In genomic region chr15:31225643-31226325, GRCm38 (mm10) we compare ENCODE assay signal across 8 mouse cellular contexts. TPM values are rescaled to one million over a fixed set of nuclear protein-coding genes. Genes with fewer than 3 reads are reported as not detected.
DNase-seq lines count a peak whose midpoint lies in the region; ATAC-seq and TF ChIP-seq lines count a peak whose summit lies in the region.

No protein-coding gene starts in this region.

- peak overlapping the region; percentile 93 for H3K4me2 ChIP-seq in kidney, postnatal 0 days (ENCODE audit: low read length)
- peak overlapping the region; percentile 69 for H3K4me2 ChIP-seq in hindbrain, embryonic 15.5 days
- H3K4me2 ChIP-seq in midbrain, embryonic 16.5 days (ENCODE audit: low read length), result peak overlapping the region; percentile 74

- no peak for DNase-seq in kidney, postnatal 0 days (ENCODE audit: low spot score)
- no peak for DNase-seq in kidney, postnatal 25 days
- no peak for DNase-seq in MEL (ENCODE audit: low read depth, low spot score)
- no peak for DNase-seq in urinary bladder, postnatal 4 days (ENCODE audit: low spot score in 2 of 2)
- no peak for DNase-seq in cerebellum, adult 11-12 months
- no peak for DNase-seq in right cerebral cortex, postnatal 14 days

- TF ChIP-seq CTCF in kidney, postnatal 0 days (IDR thresholded peaks at IDR 0.05; ENCODE audit: low read depth), result no peak
- TF ChIP-seq CTCF in MEL (IDR thresholded peaks at IDR 0.05 in 2 of 3, conservative IDR thresholded peaks at IDR 0.05 in 1 of 3; ENCODE audit: control insufficient read depth in 1 of 3, insufficient read depth in 1 of 3, low read depth in 2 of 3, low read length in 3 of 3, poor library complexity in 1 of 3, severe bottlenecking in 1 of 3), result no peak

- H3K27ac ChIP-seq in kidney, postnatal 0 days, result peak overlapping the region; percentile 93; the same call in 1 of the 2 replicates
- peak overlapping the region; percentile 56; the same call in 1 of the 2 replicates for H3K27ac ChIP-seq in MEL (ENCODE audit: control insufficient read depth, low read depth, low read length)
- H3K27ac ChIP-seq in hindbrain, embryonic 15.5 days (replicated peaks), result peak overlapping the region; percentile 84; the same call in 1 of the 2 replicates
- no peak overlapping the region for H3K27ac ChIP-seq in midbrain, embryonic 16.5 days (ENCODE audit: low read length)

- TF ChIP-seq EP300 in MEL (IDR thresholded peaks at IDR 0.05; ENCODE audit: low read depth in 1 of 2, low read length in 2 of 2), result no peak

- TF ChIP-seq POLR2A in MEL (IDR thresholded peaks at IDR 0.05; ENCODE audit: control insufficient read depth in 1 of 2, insufficient read depth in 1 of 2, low read depth in 1 of 2, low read length in 2 of 2, poor library complexity in 1 of 2), result no peak

- H3K27me3 ChIP-seq in kidney, postnatal 0 days (ENCODE audit: insufficient read depth, low read length), result no peaks in the 10 kb centered on the region
- H3K27me3 ChIP-seq in MEL (ENCODE audit: control insufficient read depth in 1 of 2, insufficient read depth in 2 of 2, low read length in 2 of 2), result no peaks in the 10 kb centered on the region
- no peaks in the 10 kb centered on the region for H3K27me3 ChIP-seq in hindbrain, embryonic 15.5 days
- no peaks in the 10 kb centered on the region for H3K27me3 ChIP-seq in midbrain, embryonic 16.5 days (ENCODE audit: control insufficient read depth, insufficient read depth, low read depth, low read length)

- H3K4me3 ChIP-seq in kidney, postnatal 0 days (replicated peaks; ENCODE audit: low read depth, low read length), result peak overlapping the region; percentile 97; the same call in 1 of the 2 replicates
- H3K4me3 ChIP-seq in MEL (ENCODE audit: control insufficient read depth in 1 of 2, insufficient read depth in 1 of 2, low read depth in 2 of 2, low read length in 2 of 2), result peak overlapping the region in 1 of 2 experiments; percentile 87; a peak in 1 of 4 replicates
- H3K4me3 ChIP-seq in hindbrain, embryonic 15.5 days, result peak overlapping the region; percentile 68
- no peak overlapping the region for H3K4me3 ChIP-seq in midbrain, embryonic 16.5 days (ENCODE audit: low read depth, low read length)

- WGBS in kidney, postnatal 0 days, result 69% methylated on average over 4 of the region's 4 CpGs
- 81% methylated on average over 4 of the region's 4 CpGs for WGBS in hindbrain, embryonic 15.5 days
- 84% methylated on average over 4 of the region's 4 CpGs for WGBS in midbrain, embryonic 16.5 days

- no peaks in the 10 kb centered on the region for H3K36me3 ChIP-seq in kidney, postnatal 0 days (ENCODE audit: insufficient read depth, low read length)
- H3K36me3 ChIP-seq in MEL (ENCODE audit: control insufficient read depth in 1 of 2, insufficient read depth in 2 of 2, low read length in 2 of 2), result peaks cover 0 to 11% of the 10 kb centered on the region in 2 experiments; a peak in 2 of 4 replicates
- no peaks in the 10 kb centered on the region for H3K36me3 ChIP-seq in hindbrain, embryonic 15.5 days
- no peaks in the 10 kb centered on the region for H3K36me3 ChIP-seq in midbrain, embryonic 16.5 days (ENCODE audit: control insufficient read depth, insufficient read depth, low read length)

- 0 out of 2 replicates have a peak, but pooled peaks cover 3% of the 10 kb centered on the region for H3K4me1 ChIP-seq in kidney, postnatal 0 days (replicated peaks; ENCODE audit: insufficient read depth, low read length)
- peaks cover 0 to 15% of the 10 kb centered on the region in 2 experiments; a peak in 2 of 4 replicates for H3K4me1 ChIP-seq in MEL (ENCODE audit: control insufficient read depth in 1 of 2, insufficient read depth in 2 of 2, low read length in 2 of 2)
- peaks cover 14% of the 10 kb centered on the region for H3K4me1 ChIP-seq in hindbrain, embryonic 15.5 days (replicated peaks)
- H3K4me1 ChIP-seq in midbrain, embryonic 16.5 days (ENCODE audit: control insufficient read depth, insufficient read depth, low read length), result peaks cover 12% of the 10 kb centered on the region

- no peak for ATAC-seq in kidney, postnatal 0 days (replicated peaks; ENCODE audit: low FRiP score, low read depth)
- ATAC-seq in hindbrain, embryonic 15.5 days (ENCODE audit: low FRiP score, low read depth), result no peak
- ATAC-seq in midbrain, embryonic 16.5 days, result no peak

- no peak overlapping the region for H3K9ac ChIP-seq in kidney, postnatal 0 days (ENCODE audit: low read depth, low read length)
- no peak overlapping the region for H3K9ac ChIP-seq in MEL (ENCODE audit: control insufficient read depth, low read depth, low read length, poor library complexity, severe bottlenecking)
- H3K9ac ChIP-seq in hindbrain, embryonic 15.5 days, result no peak overlapping the region
- no peak overlapping the region for H3K9ac ChIP-seq in midbrain, embryonic 16.5 days (ENCODE audit: low read depth, low read length)

- no peak for TF ChIP-seq RAD21 in MEL (IDR thresholded peaks at IDR 0.05; ENCODE audit: low read depth, low read length)

- H3K79me2 ChIP-seq in MEL (ENCODE audit: control insufficient read depth, insufficient read depth, low read length, poor library complexity), result peaks cover 3% of the 10 kb centered on the region; the same call in 1 of the 2 replicates

- H3K9me3 ChIP-seq in kidney, postnatal 0 days (replicated peaks; ENCODE audit: low read length), result no peaks in the 10 kb centered on the region
- H3K9me3 ChIP-seq in MEL (replicated peaks; ENCODE audit: insufficient read depth, low read length), result no peaks in the 10 kb centered on the region
- H3K9me3 ChIP-seq in hindbrain, embryonic 15.5 days, result no peaks in the 10 kb centered on the region
- H3K9me3 ChIP-seq in midbrain, embryonic 16.5 days (replicated peaks; ENCODE audit: control insufficient read depth, low read length, poor library complexity, severe bottlenecking), result no peaks in the 10 kb centered on the region

TF ChIP-seq in MEL, 35 proteins besides CTCF, POLR2A, EP300 and RAD21:
- TF ChIP-seq USF1 (IDR thresholded peaks at IDR 0.05; ENCODE audit: low read depth, low read length), result peak; percentile 87
- 0 out of 4 replicates have a peak, but pooled peaks of 1 of the 2 experiments have one; percentile 44 for TF ChIP-seq USF2 (IDR thresholded peaks at IDR 0.05; ENCODE audit: borderline replicate concordance in 1 of 2, insufficient read depth in 1 of 2, low read depth in 1 of 2, low read length in 2 of 2)
- no peak for TF ChIP-seq MEF2A (IDR thresholded peaks at IDR 0.05; ENCODE audit: extremely low read depth, insufficient replicate concordance, low read depth, low read length, poor library complexity, severe bottlenecking)
- TF ChIP-seq GATA1 (IDR thresholded peaks at IDR 0.05; ENCODE audit: low read depth, low read length), result peak; percentile 57
- TF ChIP-seq RCOR1 (IDR thresholded peaks at IDR 0.05; ENCODE audit: low read depth, low read length), result no peak

RNA-seq across cellular contexts. Expression of gene Dap, which starts 1.7 kb away (rescaled TPM):
- polyA plus RNA-seq in kidney, postnatal 0 days (2015; fragmentation: Nextera tagmentation; extraction: Ambion mirVana), result 127 and 131 TPM in 2 replicates
- total RNA-seq in MEL (2012; rRNA removed), result 17.8 and 18.0 TPM in 2 replicates
- polyA plus RNA-seq in MEL (2012; ENCODE audit: insufficient read depth in 1 of 2, insufficient read length in 2 of 2, low read depth in 1 of 2, low replicate concordance in 2 of 2, missing spikeins in 1 of 2), result 10 to 100 TPM in 1 of 2 experiments, not detected in 1; 72.6 TPM
- polyA plus RNA-seq in hindbrain, embryonic 15.5 days (2015; fragmentation: Nextera tagmentation; extraction: Ambion mirVana), result 26.7 and 30.4 TPM in 2 replicates
- 21.5 and 21.9 TPM in 2 replicates for polyA plus RNA-seq in midbrain, embryonic 16.5 days (2015; fragmentation: Nextera tagmentation; extraction: Ambion mirVana)
